Mouse (Mus musculus): Measurements from ENCODE around the gene Cstad.

DNA sequence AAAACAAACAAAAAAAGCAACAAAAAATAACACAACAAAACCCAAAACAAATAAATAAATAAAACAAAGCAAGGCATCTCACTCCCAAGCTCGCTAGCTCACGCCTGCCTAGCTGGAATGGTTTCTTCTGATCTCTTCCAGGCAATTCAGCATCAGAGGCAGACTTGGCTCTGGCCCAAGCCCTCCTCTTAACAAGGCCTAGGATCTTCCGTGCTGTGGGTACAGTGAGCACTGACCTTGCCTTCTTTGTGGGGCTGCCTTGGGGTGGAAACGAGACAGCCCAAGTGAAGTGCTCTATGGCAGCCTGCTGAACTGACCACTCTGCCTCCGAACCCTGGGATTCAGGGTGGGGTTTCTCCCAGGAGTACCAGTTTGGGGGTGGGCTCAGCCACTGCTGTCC, 52.0 kb downstream of the Cstad start:
- TF ChIP-seq CTCF (IDR thresholded peaks at IDR 0.05; ENCODE audit: low read depth, low read length) (no peak), POLR2A (IDR thresholded peaks at IDR 0.05; ENCODE audit: extremely low read depth, insufficient read depth, low read length) (no peak)
